11 mouse cellular contexts compared by ENCODE assay signal in the genomic region with DNA sequence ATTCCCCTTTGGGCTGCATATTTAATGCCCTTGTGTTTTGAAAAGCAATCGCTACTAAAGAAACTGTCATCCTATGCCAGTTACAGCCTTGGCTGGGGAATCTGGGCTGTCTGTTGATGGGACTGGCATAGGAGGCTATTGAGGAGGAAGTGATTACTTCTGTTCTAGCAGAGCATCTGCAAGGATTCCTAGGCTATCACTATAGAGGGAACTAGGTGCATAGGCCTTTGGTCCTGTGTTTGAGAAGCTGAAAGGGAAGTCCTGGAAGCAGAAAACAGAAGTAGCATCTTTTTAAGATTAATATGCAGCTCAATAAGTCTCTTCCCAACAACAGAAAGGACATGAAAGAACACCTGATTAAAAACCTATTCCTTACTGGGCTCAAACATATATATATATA. TPM values are rescaled to one million over a fixed set of nuclear protein-coding genes. Genes with fewer than 3 reads are reported as not detected.
"Had no signal": no experiment of that assay in that cellular context is flagged by ENCODE, and none has a peak within 500 bp of the region (broad histone marks: within the 10 kb centered on the region; RNA-seq: fewer than 3 reads in every experiment).

No protein-coding gene starts in this region.

RNA-seq across cellular contexts. Expression of a gene that starts 16.0 kb away (rescaled TPM):
- total RNA-seq: left cerebral cortex, adult 18-20 months; left cerebral cortex, adult 2 months; left cerebral cortex, adult 8-10 months; left cerebral cortex, postnatal 10 days; left cerebral cortex, postnatal 14 days; left cerebral cortex, postnatal 25 days; left cerebral cortex, postnatal 36 days; left cerebral cortex, postnatal 4 days; liver, adult 2 months; megakaryocyte-erythroid progenitor cell, adult 5-6 weeks; midbrain, postnatal 0 days had no signal

RNA-seq across cellular contexts. Expression of a gene that starts 32.1 kb away (rescaled TPM):
- total RNA-seq: left cerebral cortex, adult 18-20 months; left cerebral cortex, adult 2 months; left cerebral cortex, adult 8-10 months; left cerebral cortex, postnatal 10 days; left cerebral cortex, postnatal 14 days; left cerebral cortex, postnatal 25 days; left cerebral cortex, postnatal 36 days; left cerebral cortex, postnatal 4 days; liver, adult 2 months; megakaryocyte-erythroid progenitor cell, adult 5-6 weeks; midbrain, postnatal 0 days had no signal

RNA-seq across cellular contexts. Expression of a gene that starts 33.9 kb away (rescaled TPM):
- total RNA-seq: left cerebral cortex, adult 18-20 months; left cerebral cortex, postnatal 25 days; left cerebral cortex, postnatal 36 days had no signal
